Mouse (Mus musculus) olfactory bulb, adult 2 months (tissue): ENCODE measurements around the gene Ppargc1a.

Source experiments
- CTCF ChIP-seq: fragments of 200-500 bp; IDR thresholded peaks from 2 replicates; pipeline ENCODE4 v1.5.1; 2012; ENCODE audit warnings: low read depth, mild to moderate bottlenecking, low read length, moderate library complexity; ENCODE audit not compliant: insufficient read depth
- POLR2A ChIP-seq: fragments of 200-500 bp; IDR thresholded peaks from 2 replicates; pipeline ENCODE4 v1.6.1; 2012; ENCODE audit warnings: mild to moderate bottlenecking, low read depth, low read length, moderate library complexity; ENCODE audit not compliant: insufficient read depth

DNA sequence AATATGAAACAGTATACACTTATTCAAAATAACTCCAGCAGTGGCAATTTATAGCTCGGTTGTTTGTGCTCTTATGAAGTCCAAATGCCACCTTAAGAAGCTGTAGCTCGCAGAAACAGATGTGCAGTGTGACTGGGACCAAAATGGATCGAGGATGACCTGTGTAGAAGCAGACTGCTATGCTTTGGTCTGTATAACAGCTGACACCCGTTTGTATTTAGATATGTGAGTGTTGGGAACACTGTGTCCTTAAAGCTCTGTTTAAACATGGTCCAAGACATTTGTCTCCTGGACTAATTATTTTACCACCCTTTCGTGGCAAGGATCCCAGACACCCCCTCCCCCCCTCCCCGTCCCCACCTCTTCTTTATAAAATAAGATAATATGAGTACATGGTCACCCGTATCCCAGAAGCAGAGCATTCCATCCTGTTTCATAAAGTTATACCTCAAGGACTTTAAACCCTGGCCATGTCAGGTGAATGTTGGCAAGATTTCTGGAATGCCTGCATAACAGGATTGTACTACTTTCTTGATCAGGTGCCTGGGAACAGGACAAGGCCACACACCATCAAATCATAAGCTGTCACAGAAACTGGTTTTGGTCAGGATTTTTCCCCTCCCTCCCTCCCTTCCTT, 30.4 kb downstream of the Ppargc1a start:
- TF ChIP-seq POLR2A (no peak), CTCF (no peak)
